Mouse (Mus musculus): Measurements from ENCODE around the gene Slc43a1.
A peak's percentile ranks its signal among the peaks of the same experiment; 100 is the strongest.
"Not testable (repeated sequence)": the region's sequence is repeated elsewhere in the genome, so short reads cannot be mapped to it uniquely, and the experiment has no call there.

Gene Slc43a1

DNA sequence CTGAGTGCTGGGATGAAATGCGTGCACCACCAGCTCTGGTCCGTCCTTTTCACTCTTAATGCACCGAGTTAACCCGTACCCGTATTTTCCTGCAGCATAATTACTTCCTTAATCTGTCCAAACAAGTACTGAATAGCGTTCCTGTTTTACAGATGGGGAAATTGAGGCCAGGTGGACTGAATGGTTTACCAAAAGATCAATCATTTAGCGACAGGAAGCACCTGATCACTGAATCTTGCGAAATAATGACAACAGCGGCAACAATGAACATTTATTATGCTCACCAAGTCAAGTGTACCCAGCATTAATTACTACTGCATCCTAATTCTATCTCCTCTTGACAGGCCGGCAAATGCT is at the start of gene Slc43a1:
Gene Slc43a1, plus strand, starts transcription at position 258 of the 357 bp plus-strand sequence.
- no peak for DNase-seq (ENCODE audit: low read depth, low spot score)

DNA sequence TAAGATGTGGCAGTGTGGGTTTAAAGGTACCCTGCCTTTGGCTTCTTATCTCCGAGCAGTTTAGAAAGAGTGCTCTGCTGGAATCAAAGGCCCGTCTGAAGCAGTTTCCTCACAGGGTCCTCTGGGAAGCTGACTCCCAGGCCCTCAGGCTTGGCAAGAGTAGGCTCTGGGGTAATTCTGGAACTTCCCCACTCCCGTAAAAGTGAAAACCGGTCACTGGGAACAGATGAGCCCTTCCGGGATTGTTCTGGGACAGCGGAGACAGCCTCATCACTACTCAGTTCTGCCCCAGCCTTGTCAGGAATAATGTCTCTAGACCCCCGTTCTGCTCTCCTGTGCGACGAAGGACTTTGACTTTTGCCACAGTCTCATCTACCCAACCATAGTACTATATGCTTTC is 48.2 kb upstream of the Slc43a1 start:
- DNase-seq (ENCODE audit: low read depth, low spot score): no peak

DNA sequence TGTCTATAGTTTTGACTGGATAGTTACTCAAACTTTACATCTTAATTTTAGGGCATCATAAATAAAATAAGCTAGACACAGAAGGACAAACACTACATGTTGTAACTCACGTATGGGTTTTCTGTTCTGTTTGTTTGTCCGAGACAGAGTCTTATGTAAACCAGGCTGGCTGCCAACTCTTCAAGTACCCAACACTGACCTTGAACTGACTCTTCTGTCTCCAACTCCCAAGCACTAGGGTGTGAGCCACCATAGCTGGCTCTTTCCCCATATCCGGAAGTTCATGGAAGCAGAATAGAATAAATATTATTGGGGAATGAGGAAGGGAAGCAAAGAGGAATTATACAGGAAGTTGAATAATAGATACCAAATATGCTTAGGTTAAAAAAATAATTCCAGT is 46.1 kb upstream of the Slc43a1 start:
- no peak for DNase-seq (ENCODE audit: low read depth, low spot score)

DNA sequence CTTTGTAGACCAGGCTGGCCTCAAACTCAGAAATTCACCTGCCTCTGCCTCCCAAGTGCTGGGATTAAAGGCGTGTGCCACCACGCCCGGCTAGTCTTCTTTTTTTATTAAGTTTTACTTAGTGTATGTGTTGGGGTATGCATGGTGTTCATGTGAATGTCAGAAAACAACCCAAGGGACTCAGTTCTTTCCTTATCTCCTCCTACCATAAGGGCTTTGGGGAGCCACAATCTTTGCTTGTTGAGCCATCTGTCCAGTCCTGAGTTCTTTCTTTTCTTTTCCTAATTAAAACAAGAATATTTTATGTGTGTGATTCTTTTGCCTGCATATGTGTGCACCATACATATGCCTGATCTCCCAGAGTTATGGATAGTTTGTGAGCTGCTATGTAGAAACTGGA is 45.5 kb upstream of the Slc43a1 start:
- DNase-seq (ENCODE audit: low read depth, low spot score): no peak

DNA sequence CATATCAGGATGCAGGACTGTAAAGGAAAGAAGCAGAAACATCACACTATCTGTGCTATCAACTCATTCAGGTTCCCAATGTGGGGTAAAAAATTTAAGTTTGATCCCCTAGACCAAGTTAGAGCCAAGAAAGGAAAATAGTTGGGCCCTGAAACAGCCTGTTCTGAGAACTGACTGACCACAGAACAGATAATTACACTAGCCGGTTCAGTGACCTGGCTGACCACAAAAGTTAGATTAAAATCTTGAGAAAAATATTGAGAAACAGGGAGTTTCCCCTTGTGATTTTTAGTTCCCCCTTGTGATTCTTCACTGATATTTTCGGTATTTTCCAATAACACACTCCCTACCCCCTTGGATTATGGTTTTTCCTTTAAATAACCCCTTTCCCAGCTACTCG is 44.8 kb upstream of the Slc43a1 start:
- DNase-seq (ENCODE audit: low read depth, low spot score): no peak

DNA sequence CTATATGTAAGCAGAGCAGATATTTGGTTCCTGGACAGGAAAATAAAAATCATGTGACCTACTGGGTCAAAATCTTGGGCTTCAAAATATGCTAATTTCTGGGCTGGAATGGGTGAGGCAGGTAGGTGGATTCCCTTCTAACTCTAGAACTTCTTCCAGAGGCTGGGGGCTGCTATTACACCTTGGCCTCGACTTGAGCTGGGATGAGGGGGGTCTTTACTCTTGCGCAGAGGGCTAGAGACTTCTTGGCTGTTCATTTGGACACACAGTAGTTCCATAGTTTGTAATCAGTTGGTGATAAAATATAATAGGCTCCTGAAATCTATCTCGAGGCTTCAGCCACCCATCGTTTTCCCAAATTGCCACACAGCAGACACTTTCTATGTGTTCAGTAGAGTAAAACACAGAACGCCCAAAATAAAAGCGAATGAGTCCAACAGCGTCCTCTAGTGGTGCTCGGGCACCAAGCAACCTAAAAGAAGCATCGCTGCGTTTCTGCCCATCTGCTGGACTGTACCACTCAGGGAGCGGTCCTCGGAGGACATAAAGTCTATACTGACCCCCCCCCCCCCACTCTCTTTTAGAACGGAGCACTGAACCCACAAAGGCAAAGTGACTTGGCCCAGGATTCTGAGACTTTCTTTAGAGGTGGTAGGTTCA is 40.7 kb upstream of the Slc43a1 start:
- DNase-seq (ENCODE audit: low read depth, low spot score): peak; percentile 72

DNA sequence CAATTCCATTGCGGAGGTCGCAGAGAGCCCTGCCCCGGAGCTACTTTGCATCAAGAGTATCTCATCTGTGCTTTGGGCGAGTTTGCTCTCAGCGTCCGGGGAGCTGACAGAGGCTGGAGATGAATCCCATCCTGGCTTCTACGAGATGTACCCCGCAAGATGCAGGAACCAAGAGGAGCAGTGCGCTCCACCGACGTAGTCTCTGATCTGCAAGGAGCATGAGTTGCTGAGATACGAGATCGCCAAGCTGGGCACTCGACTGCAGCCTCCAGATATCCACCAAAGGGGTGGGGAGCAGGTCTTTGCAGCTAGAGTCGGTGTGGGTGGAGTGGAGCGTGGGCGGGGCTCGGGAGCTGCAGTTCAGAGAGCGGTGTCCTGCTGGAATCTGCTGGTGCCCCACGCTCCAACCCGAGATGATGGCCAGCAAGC is 40.1 kb upstream of the Slc43a1 start, which contains the start of gene Ube2l6:
Gene Ube2l6, plus strand, starts transcription at position 336 of the 429 bp plus-strand sequence.
- DNase-seq (ENCODE audit: low read depth, low spot score): peak; percentile 56

DNA sequence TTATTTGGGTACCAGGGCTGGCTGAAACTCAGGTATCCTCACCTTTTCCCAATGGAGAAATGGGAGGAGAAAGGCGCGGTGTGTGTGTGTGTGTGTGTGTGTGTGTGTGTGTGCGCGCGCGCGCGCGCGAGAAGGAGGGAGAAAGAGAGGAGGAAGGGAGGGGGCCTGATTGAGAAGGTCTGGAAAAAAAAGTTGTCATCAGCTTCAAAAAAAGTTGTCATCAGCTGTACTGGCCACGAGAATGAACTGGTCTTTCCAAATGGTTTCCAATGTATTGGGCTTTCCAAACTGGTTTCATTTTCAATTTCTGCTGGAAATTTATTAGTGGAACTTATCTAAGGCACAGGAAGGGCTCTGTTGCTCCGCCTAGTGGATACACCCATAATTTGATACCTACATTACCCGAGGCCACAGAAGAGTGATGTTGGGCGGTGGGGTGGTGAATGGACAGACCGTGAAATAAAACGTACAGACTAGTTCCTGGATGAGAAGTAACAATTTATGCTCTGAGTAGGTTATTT is 39.5 kb upstream of the Slc43a1 start:
- peak; percentile 64 for DNase-seq (ENCODE audit: low read depth, low spot score)

DNA sequence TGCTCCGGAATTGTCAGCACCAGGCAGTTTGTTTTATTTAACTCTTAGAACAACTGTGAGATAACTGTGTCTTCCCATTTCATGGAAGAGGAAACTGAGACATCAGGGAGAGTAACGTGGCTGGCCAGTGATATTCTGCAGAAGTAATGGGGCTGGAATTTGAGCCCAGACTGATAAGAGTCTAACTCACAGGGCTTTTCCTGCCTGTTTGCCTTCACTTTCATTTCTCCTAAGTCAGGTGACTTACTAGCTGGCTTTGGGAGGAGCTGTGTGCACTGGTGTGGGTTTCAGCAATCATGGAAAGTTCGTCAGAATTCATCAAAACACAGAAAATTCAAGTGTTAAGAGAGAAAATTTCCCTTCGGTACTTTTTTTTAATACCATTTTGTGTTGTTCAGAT is 38.3 kb upstream of the Slc43a1 start:
- DNase-seq (ENCODE audit: low read depth, low spot score): no peak

DNA sequence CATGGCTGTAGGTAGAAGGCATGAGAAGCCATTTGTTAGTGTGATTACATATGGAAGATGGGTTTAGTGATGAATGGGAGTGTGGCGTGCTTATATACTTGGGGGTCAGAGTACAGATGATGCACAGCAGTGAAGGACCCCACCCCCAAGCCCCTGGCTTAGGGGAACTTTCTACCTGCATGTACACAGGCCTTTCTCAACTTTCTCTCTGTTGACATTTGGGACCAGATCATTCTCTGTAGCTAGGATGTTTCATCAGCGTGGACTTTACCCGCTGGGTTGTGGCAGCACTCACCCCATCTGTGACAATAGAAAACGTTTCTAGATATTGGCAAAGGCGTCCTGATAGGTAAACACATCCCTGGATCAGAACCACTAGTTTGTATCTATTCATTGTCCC is 37.4 kb upstream of the Slc43a1 start:
- DNase-seq (ENCODE audit: low read depth, low spot score): not testable (repeated sequence)

DNA sequence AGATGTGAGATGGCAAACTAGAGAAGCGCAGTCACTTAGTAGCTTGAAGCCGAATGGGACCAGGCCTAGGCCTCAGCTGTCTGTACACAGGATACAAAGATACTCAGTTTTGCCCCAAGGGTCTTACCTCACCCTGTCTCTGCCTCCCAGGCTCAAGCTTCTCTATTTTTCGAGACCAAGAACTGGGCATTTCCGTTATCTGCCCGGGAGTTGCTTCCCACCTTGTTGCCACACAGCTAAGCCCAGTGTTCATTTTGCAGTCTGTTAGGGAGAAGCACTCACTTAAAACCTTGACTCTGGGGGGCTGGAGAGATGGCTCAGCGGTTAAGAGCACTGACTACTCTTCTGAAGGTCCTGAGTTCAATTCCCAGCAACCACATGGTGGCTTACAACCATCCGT is 34.7 kb upstream of the Slc43a1 start:
- DNase-seq (ENCODE audit: low read depth, low spot score): no peak

DNA sequence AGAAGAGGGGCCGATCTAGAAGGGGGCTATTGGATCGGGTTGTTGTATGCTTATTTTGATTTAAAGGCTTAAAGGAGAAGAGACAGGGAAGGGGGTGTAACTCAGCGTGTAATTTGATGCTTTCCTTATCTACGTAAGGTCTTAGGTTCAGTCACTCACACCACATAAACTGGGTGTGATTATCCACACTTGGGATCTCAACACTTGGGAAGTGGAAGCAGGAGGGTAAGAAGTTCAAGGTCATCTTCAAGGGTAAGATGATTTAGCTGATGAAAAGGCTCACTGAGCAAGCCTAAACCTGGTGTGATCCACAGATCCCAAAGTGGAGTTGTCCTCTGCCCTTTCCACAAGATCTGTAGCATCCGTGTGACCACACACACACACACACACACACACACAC is 32.1 kb upstream of the Slc43a1 start:
- no peak for DNase-seq (ENCODE audit: low read depth, low spot score)

DNA sequence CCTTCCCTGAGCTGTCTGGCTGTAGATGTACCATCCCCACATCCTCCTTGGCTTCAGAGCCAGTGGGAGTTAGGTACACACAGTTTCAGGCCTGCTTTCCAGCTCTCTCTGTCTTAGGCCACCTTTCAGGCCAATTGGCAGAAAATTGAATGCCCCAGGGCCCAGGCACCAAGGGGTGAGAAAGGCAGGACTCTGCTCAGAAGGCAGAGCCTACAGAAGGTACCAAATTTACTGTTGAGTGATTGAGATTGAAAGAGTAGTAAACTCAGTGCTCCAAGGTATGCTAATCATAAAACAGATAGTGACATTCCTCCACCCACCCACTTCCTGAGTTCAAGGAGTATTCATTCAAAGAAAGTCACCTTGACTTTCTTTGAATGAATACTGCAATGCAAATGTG is 29.3 kb upstream of the Slc43a1 start:
- DNase-seq (ENCODE audit: low read depth, low spot score): no peak

DNA sequence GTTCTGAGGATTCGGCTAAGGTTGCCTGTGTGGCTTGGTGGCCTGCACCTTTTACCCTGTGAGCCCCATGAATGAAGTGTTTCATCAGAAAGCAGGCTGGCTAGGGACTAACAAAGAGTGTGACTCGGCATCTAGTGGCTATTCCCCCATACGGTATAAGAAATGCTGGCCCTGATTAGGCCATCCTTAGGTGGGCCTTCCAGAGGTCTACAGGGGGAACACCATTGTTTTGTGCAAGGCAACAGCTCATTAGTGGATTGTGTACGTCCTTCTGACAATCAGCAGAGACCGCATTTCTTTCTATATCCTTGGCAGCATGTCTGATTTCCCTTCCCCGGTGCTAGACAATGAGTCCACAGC is 28.1 kb upstream of the Slc43a1 start:
- DNase-seq (ENCODE audit: low read depth, low spot score): no peak

DNA sequence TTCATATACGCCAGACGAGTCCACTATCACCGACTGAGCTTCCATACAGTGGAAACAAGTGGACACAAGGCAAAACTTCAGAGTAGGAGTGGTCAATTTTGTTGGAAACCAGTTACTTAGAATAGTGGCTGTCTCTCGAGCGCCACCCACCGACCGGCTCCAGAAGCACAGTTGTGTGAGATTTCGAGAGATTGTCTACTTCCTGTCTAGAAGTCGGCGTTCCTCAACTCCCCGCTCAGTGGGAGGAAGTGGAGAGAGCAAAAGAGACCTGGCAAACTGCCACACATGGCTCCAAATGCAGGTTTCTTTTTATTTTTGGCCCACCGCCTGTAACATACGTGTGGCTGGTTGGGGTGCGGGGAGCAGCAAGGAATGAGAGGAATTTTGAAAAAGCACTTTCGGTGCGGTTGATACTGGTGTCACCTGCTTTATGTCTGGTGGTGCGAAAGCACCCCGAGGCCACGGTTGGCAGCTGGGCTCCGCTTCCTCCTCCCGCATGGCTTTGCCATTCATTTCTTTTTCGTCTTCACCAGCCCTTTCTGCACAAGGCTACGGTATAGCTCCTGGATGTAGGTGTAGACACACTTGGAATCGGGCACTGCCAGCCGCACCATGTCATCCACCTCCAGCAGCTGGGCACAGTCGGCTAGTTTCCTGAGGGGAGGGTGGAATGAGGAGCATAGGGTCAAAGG is 27.6 kb upstream of the Slc43a1 start:
- DNase-seq (ENCODE audit: low read depth, low spot score): peak; percentile 81

DNA sequence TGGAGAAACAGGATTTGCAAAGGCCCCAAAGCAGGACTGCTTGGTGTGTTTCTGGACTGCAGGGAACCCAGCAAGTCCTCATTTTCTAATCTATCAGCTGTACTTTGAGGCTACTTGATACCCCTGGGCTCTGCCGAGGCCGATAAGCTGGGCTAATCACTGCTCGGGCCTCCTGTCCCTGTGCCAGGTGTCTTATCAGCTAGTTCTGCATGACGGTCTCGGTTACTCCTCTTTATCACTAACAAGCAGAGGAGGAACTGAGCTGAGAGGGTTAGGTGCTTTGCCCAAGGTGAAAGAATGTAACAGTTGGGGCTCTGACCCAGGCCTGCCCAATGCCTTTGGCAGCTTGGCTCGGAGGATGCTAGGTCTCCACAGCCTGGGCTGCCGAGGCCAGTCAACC is 26.8 kb upstream of the Slc43a1 start:
- DNase-seq (ENCODE audit: low read depth, low spot score): peak; percentile 44

DNA sequence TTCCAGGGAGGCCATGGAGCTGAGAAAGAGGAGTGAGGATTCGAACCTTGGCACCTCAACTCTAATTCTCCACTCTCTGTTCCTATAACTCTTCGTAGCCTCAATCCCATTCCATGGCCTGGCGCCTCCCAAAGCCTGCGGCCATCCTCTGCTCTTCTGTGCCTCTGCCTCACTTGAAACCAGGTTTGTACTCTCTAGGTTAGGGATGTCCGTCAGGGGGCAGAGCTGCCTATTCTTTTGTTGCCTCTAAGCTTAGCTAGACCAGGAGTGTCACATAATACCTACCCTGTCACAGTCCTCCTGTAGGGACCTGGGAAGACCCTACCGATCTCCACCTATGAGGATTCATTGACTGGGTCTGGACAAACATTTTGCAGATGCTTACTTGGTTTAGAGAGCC is 26.0 kb upstream of the Slc43a1 start:
- DNase-seq (ENCODE audit: low read depth, low spot score): no peak

DNA sequence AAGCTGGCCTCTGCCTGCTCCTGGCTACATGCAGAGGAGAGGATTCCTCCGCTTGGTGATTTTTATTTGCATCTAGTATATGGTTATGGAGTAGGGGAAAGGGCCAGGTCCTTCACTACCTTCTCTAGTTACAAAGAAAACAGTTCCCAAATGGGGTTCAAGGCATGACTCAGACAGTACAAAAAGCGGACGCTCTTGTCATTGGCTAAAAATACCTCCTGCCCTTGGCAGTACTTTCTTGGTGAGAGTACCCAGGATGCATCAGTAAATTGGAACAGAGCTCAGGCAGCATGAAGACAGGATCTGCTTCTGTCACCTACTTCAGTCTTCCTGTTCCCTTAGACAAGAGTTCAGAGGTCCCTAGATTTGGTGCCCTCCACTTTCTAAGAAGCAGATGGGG is 18.8 kb upstream of the Slc43a1 start:
- DNase-seq (ENCODE audit: low read depth, low spot score): peak; percentile 85

DNA sequence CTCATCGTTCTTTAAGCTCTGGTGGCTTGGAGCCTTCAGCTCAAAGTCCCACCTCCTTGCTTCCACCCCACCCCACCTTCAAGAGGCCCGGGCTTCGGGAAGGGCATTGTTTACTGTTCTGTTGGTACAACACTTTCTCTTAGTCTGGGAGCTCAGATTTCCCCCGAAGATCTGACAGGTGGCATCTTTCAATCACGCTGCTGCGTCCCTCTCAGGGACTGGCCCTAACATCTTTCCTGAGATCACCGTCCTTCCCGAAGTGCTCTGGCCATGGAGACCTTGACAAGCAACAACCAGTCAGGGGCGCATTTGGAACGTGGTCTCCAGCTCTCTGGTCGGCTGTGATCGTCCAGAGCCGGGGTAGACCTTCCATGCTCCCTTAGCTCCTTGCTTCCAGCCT is 16.1 kb upstream of the Slc43a1 start, which contains the start of gene Smtnl1:
Gene Smtnl1, minus strand, starts transcription at position 101 of the 400 bp plus-strand sequence.
- DNase-seq (ENCODE audit: low read depth, low spot score): no peak

DNA sequence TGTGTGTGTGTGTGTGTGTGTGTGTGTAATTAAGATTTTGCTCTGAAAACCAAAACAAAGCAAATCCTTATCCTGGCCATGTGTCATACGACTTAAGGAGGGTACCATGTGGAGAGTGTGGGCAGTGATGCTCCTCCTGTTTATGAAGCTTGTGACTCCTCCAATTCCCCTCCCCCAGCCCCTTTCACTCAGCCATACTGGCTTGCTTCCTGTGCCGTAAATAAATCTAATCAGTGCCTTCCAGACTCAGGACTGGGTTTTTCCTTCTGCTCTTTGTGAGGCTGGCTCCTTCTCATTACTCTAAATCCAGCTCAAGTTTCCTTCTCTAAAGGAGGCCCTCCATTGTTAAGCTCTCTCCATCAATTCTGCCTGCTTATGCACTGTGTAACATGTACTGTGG is 15.4 kb upstream of the Slc43a1 start:
- DNase-seq (ENCODE audit: low read depth, low spot score): no peak

DNA sequence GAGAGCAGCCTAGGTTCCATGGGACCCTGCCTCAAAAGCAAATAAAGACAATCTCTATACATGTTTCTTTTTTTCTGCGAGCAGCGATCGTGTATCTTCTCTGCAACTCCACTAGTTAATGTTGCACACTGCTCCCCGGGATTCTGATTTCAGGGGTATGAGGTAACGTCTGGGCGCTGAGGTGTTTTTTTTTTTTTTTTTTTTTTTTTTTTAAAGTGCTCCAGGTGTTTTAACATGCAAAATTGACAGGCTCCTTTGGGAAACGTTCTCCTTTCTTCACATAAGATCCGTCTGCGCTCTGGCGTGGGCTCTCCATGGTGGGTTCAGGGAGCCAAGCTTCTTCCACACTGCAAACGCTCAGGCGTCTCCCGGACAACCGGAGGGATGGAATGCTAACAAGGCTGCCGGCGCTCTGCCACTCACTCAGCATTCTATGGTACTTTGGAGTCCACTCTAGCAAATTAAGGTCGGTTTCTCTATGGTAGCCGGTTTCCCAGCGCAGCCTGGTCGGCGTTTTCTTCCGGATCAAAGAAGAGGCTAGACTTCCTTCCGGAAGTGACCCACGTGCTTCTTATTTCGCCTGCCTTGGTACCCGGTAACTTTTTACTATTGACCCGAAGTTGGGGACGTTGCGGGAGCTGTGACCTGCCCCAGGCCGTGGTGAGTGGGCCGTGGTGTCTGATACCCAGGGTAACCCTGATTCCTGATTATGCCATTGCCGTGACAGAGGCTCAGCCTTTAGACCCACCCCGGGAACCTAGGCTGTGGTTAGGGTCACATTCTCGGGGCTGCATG is 12.0 kb upstream of the Slc43a1 start, which contains the start of gene Timm10:
Gene Timm10, plus strand, starts transcription at position 510 of the 795 bp plus-strand sequence.
- peak; percentile 92 for DNase-seq (ENCODE audit: low read depth, low spot score)

DNA sequence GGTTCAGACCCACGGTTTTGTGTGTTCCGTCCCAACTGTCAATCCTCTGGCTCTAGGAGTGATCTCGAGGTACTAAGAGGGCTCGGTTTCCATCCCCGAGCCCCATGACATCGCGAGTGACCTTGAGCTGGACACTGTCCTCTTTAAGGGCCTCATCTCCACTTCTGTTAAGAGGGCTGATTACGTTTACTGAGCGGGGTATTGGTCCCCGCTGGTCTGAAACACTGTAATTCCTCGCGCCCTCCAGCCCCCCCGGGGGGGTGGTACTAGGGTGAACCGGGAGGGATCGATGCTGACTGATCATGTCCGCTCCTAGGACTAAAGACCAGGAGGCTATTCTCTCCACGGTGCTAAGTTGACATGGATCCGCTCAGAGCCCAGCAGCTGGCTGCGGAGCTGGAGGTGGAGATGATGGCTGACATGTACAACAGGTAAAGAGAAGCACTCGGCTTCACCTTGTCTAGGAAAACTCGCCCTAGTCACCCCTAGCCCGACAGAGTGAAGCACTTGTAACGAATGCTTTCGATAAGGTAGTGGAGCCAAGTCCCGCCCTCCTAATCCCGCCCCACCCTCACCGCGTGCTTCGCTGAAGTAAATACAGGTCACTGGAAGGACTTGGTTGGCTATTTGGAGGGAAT is 11.2 kb upstream of the Slc43a1 start:
- no peak for DNase-seq (ENCODE audit: low read depth, low spot score)
